Mouse (Mus musculus) gastrocnemius, postnatal 4 days (tissue): Measurements from ENCODE around the gene Lrrc10. TPM values are rescaled to one million over a fixed set of nuclear protein-coding genes. Genes with fewer than 3 reads are reported as not detected.

Experiments used
- total RNA-seq, 2 experiments: library from RNA; stranded (reverse); gene quantifications; 2 replicates each; pipeline ENCODE4 v1.2.3; 2021

The Lrrc10 gene
- total RNA-seq, 2 experiments from 2014 or later: 0.18 to 0.20 TPM

Other genes starting within 250 kb of the Lrrc10 start
- gene Myrfl, start 148.4 kb upstream of the Lrrc10 start, total RNA-seq: under 1 TPM; 0.34 to 0.42 TPM
- 10 to 100 TPM; 25.9 to 28.3 TPM for gene Rab3ip, start 94.6 kb upstream of the Lrrc10 start, total RNA-seq
- gene Gm10271, start 72.7 kb upstream of the Lrrc10 start, total RNA-seq: not detected
- gene Best3, start 59.0 kb upstream of the Lrrc10 start, total RNA-seq: 10 to 100 TPM; 10.9 to 12.7 TPM
- 100 to 1,000 TPM; 218 to 224 TPM for gene Cct2, start 18.5 kb downstream of the Lrrc10 start, total RNA-seq
- gene Frs2, start 103.2 kb downstream of the Lrrc10 start, total RNA-seq: 10 to 100 TPM; 15.4 to 17.7 TPM
- gene Yeats4, start 179.2 kb downstream of the Lrrc10 start, total RNA-seq: 10 to 100 TPM; 29.6 to 33.2 TPM
- gene 9530003J23Rik, start 193.4 kb downstream of the Lrrc10 start, total RNA-seq: not detected
- 10 to 100 TPM; 47.6 to 56.3 TPM for gene Lyz2, start 237.0 kb downstream of the Lrrc10 start, total RNA-seq
- 1 to 10 TPM; 3.8 to 4.6 TPM for gene Lyz1, start 247.5 kb downstream of the Lrrc10 start, total RNA-seq